Mouse (Mus musculus): ENCODE data around the gene Hid1.

Hid1 gene

DNA sequence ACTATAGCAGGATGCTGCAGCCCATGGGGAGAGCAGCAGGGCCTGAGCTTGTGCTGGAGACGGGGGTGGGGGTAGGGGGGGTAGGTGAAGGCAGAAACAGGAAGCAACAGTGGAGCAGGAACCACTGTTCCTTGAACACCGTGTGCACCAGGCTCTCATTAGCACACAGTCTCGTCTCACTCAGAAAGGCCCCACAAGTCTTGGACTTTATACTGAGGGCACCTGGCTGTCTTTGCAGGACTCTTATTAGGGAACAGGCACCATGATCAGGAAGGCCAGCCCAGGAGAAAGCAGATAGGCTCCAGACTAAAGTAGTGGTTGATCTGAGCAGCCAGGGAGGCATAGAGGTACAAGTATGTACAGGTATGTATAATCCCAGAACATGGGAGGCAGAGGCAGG lies 30.2 kb downstream of the Hid1 start:
- DNase-seq (ENCODE audit: low spot score in 2 of 2), result no peak

DNA sequence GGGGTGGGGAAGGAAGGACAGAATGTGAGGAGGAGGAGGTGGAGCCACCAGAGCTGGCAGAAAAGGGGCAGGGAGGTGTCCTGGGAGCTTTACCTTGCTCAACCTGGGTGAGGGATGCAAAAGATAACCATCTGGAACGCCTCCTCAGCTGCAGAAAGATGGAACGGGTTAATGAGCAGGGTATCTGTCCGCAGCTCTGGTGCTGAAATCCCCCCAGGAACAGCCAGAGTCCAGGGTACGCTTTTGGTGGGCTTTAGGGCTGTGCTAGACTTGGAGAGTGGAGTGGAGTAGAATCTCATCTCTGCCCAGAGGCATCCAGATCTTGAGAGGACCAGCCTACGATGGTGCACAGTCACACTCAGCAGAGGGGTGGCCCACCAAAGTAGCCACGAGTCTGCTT lies 31.4 kb downstream of the Hid1 start:
- no peak for DNase-seq (ENCODE audit: low spot score in 2 of 2)

DNA sequence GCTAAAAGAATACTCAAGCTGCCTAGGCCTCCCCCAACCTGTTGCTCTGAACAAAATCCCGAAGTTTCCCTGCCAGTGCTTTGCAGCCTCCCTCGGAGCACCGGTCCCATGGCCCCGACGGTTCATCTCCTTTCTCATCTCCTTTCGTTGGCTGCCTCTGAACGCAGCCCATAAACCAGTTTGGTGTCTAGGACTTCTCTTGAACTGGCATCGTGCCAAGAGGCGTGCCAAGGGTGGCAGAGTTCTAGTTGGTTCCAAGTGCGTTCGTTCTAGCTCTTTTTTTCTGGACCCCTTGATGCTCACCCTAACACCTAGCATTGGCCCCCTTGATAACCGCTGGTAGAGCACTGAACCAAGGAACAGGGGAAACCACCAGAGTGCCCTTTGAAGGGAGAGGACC lies 32.3 kb downstream of the Hid1 start:
- no peak for DNase-seq (ENCODE audit: low spot score in 2 of 2)

DNA sequence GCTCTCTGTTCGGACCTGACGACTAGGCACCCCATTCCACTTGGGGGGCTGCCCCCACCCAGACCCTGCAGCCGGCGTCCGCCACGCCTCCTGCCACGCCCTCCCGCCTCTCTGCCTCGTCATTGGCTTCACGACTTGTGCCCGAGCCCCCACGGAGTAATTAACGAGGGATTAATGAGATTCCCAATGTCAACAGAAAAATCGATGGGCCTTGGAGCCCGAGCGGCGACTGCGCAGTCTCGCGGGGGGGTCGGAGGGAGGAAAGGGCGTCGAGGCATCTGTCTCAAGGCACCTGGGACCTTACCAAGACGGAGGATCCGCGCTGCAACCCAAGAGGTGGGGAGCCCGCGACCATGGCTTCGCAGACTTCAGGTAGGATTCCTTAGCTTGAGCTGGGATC lies 33.0 kb downstream of the Hid1 start, which contains the start of gene Otop3:
Otop3 (plus strand) TSS at position 201 of the 400 bp plus-strand sequence.
- DNase-seq (ENCODE audit: low spot score in 2 of 2), result no peak

DNA sequence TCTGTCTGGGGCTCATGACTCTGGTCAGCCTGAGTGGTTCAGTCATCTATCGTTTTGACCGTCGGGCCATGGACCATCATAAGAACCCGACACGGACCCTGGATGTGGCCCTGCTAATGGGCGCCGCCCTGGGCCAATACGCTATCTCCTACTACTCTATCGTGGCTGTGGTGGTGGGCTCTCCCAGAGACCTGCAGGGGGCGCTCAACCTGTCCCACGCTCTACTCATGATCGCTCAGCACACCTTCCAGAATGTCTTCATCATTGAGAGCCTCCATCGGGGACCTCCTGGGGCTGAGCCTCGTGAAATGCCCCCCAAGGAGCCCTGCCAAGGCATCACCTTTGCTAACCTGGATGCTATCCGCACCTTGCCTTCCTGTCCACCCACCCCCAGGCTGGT lies 38.2 kb downstream of the Hid1 start:
- no peak for DNase-seq (ENCODE audit: low spot score in 2 of 2)

DNA sequence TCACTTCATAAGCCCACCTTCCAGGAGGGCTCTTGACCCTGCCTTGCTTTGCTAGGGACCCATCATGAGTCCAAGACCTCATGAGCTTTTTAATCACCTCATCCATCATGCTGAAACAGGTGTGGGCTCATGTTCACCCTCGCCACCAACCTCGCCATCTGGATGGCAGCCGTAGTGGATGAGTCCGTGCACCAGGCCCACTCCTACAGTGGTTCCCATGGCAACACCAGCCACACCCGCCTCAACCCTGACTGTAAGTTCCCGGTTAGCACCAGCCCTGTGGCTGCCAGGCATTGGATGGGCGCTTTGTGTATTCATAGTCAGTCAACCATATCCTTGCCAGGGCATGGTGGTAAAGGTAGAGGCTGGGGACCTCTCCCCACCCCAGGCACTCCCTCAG lies 40.8 kb downstream of the Hid1 start:
- DNase-seq (ENCODE audit: low spot score in 2 of 2), result no peak

DNA sequence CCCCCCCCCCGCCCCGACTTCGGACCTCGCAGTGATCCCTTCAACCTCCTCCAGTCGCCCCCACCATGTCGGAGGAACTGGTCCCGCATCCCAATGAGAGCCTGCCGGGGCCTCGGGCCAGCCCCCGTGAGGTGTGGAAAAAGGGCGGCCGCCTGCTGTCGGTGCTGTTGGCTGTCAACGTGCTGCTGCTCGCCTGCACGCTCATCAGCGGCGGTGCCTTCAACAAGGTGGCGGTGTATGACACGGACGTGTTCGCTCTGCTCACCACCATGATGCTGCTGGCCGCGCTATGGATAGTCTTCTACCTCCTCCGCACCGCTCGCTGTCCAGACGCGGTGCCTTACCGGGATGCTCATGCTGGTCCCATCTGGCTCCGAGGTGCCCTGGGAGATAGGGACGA lies 44.2 kb downstream of the Hid1 start:
- no peak for DNase-seq (ENCODE audit: low spot score in 2 of 2)

DNA sequence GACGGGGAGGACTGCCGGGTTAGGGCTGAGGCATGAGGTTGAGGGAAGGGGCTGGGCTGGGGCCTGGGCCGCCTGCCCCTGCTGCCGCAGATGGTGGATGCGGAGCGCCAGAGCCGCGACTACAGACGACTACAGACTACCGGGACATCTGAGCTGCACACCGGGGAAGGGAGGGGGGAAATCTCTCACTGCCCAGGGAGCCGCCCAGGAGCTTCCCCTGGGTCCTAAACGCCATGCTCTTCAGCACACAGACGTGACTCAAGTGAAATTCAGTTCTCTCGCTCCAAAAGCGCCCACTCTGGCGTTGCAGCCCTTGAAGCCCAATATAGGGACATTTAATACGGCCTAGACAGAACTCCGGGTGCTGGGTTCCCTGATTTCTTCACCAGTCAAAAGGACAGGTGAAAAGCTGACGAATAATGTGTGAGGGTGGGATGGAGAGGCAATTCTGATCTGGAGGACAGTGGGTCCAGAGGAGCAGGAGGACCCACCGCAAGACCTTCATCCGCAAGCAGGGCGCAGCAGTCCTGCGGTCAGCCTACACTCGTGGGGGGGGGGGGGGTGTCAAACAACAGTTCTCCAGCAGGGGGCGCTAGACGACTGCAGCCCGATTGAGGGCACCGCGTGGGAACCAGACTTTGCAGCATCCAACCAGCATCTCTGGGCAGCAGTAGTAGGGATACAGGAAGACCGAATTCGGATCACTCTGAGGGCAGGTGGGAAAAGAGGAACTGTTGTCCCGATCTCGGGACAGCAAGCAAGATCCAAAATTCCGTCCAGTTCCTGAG lies 45.5 kb downstream of the Hid1 start, which contains the start of gene Ush1g:
Ush1g (minus strand) TSS at position 136 of the 788 bp plus-strand sequence.
- no peak for DNase-seq (ENCODE audit: low spot score in 2 of 2)

DNA sequence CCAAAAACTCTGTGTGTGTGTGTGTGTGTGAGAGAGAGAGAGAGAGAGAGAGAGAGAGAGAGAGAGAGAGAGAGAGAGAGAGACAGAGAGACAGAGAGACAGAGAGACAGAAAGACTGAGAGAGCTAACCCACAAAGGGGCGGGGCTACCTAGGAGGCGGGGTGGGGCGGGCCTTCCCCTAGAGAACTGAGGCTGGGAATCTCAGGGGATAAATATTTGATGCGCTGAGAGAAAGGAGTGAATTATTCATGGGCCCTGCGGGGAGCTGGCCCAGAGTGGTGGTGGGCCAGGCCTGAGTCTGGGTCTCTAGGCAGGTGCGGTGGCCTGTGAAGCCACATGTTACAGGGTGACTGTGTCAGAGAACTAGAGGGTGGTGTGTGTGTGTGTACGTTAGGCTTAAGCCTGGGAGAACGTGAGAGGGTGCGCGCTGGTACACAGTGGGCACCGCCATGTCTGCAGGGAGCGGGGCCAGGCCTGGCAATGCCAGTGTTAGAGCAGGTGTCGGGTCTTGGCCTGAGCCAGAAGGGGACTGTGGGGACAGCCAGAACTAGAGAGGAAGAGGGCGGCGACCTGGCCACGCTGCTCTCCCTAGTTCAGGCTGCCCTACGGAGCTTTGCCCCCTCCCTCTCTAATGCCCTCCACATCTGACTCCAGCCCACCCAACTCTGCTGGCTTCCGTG lies 47.7 kb downstream of the Hid1 start:
- no peak for DNase-seq (ENCODE audit: low spot score in 2 of 2)

DNA sequence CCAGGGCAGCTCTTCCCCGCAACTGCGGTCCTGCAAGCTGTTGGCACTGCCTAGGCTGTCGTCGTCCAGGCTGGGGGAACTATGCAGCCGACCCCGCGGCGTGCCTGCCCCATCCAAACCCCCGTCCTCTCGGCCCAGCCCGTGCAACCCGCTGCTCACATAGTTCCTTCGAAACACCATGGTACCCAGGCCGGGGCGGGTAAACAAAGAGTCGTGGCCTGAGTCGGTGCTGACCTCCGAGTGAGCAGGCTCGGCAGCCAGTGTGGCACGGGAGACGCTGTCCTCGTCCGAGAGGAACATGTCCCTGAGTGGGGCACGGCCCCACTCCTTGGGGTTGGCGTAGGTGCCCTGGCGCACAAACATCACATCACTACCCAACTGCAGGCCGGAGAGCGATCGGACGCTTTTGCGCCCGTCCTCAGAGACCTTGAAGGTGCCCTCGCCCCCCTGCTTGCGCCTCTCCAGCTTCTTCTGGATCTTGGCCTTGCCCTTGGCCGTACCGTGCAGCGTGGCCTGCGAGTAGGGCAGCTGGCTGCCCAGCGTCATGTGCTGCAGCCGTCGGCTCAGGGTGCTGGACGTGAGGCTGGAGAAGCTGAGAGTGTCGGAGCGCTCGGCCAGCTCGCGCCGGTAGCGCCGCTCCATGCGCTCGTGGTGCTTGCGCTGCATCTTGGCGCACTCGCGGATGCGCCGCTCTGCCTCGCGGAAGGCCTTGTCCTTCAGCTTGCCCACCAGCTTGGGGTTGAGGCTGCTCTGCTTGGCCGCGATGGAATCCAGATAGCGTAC lies 49.1 kb downstream of the Hid1 start:
- DNase-seq (ENCODE audit: low spot score in 2 of 2), result no peak

DNA sequence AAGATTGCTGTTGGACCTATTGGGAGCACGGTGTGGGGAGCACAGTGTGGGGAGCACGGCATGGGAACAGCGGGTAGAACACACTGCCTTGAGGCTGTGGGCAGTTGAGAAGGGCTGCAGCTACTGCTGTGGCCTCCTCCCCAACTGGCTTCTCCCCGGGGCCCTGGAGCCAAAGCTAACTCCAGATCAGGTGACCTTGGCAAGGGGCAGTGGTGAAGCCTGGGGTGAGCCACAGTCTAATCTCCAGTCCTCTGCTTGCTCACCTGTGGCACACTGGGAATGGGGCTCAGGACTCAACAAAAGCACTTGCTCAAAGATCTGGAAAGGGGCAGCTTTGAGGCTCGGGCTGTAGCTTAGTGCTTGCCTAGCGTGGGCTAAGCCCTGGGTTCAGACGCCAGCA lies 50.4 kb downstream of the Hid1 start:
- DNase-seq (ENCODE audit: low spot score in 2 of 2), result no peak

DNA sequence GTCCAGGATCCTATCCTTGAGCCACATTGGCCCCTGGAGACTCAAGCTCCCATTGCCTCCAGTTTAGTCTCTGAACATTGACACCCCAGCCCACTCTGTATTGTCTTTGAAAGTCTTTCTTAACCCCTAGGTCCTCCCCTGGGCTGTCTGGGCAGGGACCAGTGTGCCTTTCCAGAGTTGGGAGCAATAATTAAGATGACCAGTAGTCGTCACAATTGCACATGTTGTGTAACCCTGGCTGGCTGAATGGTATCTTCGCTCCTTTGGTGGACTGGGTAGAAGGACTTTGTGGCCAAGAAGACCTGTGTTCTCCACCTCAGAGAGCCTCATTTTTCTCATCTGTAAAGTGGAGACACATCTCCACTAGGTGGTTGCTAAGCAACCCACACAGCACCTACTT lies 53.3 kb downstream of the Hid1 start:
- DNase-seq (ENCODE audit: low spot score in 2 of 2), result no peak

DNA sequence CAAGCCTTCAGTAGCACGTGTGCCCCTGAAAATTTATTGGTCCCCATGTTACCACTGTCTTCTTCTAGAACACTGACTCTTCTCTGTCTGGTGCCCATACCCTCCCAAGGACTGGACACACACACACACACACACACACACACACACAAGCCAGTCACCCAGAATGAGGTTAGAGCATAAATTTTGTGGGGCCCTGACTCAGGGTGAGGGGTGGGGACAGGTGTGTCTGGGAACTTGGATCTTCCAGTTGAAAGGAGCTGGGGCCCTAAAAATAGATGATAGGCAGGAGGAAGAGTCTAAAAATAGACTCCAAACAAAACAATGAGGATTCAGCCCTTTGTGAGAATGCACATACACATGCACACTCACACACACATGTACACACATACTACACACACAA lies 58.8 kb downstream of the Hid1 start:
- no peak for DNase-seq (ENCODE audit: low spot score in 2 of 2)

DNA sequence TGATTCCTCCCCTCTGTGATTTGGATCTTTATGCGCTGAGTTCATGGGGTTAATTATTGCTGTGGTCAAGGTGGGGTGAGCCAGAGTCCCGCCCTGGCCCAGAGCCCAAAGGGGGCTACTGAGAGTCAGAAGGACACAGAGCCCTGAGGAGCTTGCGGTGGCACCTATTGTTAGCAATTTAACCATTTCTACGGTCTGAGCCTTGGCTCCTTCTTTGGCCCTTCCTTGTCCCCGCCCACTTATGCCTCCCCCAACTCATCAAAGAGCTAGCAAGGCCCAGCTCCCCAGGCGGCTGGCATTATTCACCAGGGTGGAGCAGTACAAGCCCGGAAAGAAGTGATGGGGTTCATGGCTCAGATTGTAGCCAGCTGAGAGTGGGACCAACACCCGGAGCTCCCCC lies 60.7 kb downstream of the Hid1 start, which contains the start of gene Otop2:
Otop2 (plus strand) TSS at position 301 of the 400 bp plus-strand sequence.
- DNase-seq (ENCODE audit: low spot score in 2 of 2), result no peak

DNA sequence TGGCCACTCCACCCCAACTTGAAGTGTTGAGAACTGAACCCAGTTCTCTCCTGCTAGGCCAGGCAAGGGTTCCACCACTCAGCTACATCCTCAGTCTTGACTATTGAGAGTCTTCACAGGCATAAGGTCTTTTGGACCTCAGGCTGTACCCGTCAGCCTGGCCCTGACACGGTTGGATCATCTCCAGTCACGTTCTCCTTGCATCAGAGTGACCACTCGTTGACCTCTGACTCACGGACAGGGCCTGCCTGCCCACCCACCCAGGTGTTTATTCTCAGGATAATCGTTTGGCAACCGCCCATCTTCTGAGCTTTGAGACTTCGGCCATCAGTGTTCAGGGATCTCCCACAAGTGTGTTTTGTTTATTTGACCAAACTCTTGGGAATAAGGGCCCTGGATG lies 64.4 kb downstream of the Hid1 start:
- no peak for DNase-seq (ENCODE audit: low spot score in 2 of 2)

DNA sequence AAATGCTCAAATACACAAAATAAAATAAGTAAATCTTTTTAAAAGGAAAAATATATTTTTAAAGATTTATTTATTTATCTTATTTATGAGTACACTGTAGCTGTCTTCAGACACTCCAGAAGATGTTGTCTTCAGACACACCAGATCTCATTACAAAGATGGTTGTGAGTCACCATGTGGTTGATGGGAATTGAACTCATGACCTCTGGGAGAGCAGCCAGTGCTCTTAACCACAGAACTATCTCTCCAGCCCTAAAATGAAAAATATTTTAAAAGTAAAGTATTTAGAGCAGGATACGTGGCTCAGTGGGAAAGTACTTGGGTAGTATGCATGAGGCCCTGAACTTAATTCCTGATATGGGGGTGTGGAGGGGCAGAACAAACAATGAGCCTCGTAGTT lies 66.2 kb downstream of the Hid1 start:
- DNase-seq (ENCODE audit: low spot score in 2 of 2), result no peak

DNA sequence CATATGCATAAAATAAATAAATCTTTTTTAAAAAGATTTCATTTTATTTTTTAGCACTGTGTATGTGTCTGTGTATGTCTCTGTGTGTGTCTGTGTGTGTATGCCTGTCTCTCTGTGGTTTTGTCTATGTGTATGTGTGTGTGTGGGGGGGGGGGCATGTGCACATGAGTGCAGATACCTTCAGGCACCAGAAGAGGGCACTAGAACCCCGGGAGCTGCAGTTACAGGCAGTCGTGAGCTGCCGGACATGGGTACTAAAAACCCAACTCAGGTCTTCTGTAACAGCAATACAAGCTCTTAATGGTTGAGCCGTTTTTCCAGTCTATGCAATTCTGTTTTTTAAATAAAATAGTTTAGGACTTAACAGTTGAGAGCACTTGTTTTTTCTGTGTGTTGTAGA lies 66.8 kb downstream of the Hid1 start:
- DNase-seq (ENCODE audit: low spot score in 2 of 2), result no peak

DNA sequence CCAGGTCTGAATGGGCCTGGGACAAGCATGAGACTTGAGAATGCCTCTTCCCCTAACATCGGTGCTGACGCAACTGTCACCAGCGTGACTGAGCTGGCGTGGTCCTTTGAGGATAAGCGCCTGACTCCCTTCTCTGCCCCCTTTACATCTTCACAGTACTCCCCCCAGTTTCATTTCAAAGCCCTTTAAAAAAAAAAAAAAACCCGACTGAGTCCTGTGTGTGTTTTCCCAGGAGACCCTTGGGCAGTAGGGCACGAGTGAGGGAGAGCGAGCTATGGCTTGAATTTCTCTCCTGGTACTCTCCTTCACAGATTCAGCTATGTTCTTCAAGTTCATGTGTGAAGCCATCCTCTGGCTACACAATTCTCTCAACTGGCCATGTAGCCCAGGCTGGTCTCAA lies 69.4 kb downstream of the Hid1 start:
- DNase-seq (ENCODE audit: low spot score in 2 of 2), result no peak

All from spleen, postnatal 36 days (tissue).